In the genomic region with DNA sequence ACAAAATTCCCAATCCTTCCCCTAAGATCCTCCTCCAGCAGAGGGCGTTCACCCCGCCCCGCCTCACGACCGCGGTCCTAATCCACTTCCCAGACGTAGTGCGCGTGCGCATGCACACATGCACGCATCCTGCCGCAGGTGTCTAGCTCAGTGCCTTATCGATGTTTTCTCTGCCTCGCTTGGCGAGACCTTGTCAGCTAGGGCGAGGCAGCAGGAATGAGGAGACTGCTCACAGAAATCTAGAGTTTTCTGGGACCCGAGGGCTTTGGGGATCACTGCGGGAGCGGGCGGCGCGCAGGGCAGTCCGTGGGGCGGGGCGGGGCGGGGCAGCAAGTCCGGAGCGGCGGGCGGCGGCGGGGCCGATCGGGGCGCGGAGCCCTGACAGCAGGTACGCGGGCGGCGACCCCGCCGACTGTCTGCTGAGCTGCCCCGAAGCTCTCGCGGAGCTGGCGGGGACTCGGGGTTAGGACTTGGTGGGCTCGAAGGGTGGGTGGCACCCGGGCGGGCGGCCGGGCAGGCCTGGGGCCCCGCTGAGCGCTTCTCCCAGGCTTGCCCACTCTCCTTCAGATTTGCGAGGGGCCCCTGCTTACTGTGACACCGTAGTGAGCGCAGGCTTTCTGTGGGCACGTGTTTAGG, we compare ENCODE assay signal across 8 mouse cellular contexts. TPM values are rescaled to one million over a fixed set of nuclear protein-coding genes. Genes with fewer than 3 reads are reported as not detected.
DNase-seq lines count a peak whose midpoint lies in the region; ATAC-seq and TF ChIP-seq lines count a peak whose summit lies in the region.

A gene (plus strand): TSS at position 314 of the 636 bp plus-strand sequence.

- peaks cover 24% of the 10 kb centered on the region for H3K27me3 ChIP-seq in forebrain, embryonic 16.5 days (replicated peaks; ENCODE audit: control insufficient read depth, insufficient read depth, low read length)
- H3K27me3 ChIP-seq in lung, embryonic 14.5 days (ENCODE audit: insufficient read depth, low read length): peaks cover 25% of the 10 kb centered on the region
- peaks cover 9% of the 10 kb centered on the region; the same call in 1 of the 2 replicates for H3K27me3 ChIP-seq in thymus, adult 2 months (ENCODE audit: control insufficient read depth, insufficient read depth, low read length)

- intact Hi-C loops in heart, postnatal 36 days (cut with DNase I): no loop called here

- peak; percentile 70 for TF ChIP-seq POLR2A in olfactory bulb, adult 2 months (IDR thresholded peaks at IDR 0.05; ENCODE audit: insufficient read depth, low read depth, low read length)
- no peak; the same call in 1 of the 2 replicates for TF ChIP-seq POLR2A in thymus, adult 2 months (IDR thresholded peaks at IDR 0.05; ENCODE audit: control insufficient read depth, extremely low read depth, insufficient read depth, low read length, poor library complexity)

- peak; percentile 86 for ATAC-seq in forebrain, embryonic 16.5 days
- ATAC-seq in lung, embryonic 14.5 days (ENCODE audit: insufficient read depth): peak; percentile 84

- peak within 1 kb of the TSS; percentile 63; the same call in 1 of the 2 replicates for H3K27ac ChIP-seq in ES-E14 (ENCODE audit: insufficient read depth, low read depth, low read length, poor library complexity, severe bottlenecking)
- H3K27ac ChIP-seq in forebrain, embryonic 16.5 days (ENCODE audit: low read length): peak within 1 kb of the TSS; percentile 89
- H3K27ac ChIP-seq in layer of hippocampus, adult 2 months: peak within 1 kb of the TSS; percentile 96
- H3K27ac ChIP-seq in lung, embryonic 14.5 days (ENCODE audit: low read depth): peak within 1 kb of the TSS; percentile 72
- H3K27ac ChIP-seq in olfactory bulb, adult 2 months (ENCODE audit: insufficient read depth, low read depth, low read length): peak within 1 kb of the TSS; percentile 96
- no peak within 1 kb of the TSS for H3K27ac ChIP-seq in thymus, adult 2 months (ENCODE audit: control insufficient read depth, insufficient read depth, low read length)

- H3K9ac ChIP-seq in ES-E14 (ENCODE audit: insufficient read depth, low read depth, low read length, poor library complexity, severe bottlenecking): peak within 1 kb of the TSS; percentile 92
- peak within 1 kb of the TSS; percentile 89 for H3K9ac ChIP-seq in forebrain, embryonic 16.5 days (replicated peaks; ENCODE audit: low read depth, low read length)
- peak within 1 kb of the TSS; percentile 85 for H3K9ac ChIP-seq in lung, embryonic 14.5 days

- H3K9me3 ChIP-seq in ES-E14 (ENCODE audit: control insufficient read depth, insufficient read depth, low read depth, low read length): no peaks in the 10 kb centered on the region
- H3K9me3 ChIP-seq in forebrain, embryonic 16.5 days (ENCODE audit: control insufficient read depth, low read length): no peaks in the 10 kb centered on the region
- H3K9me3 ChIP-seq in lung, embryonic 14.5 days (ENCODE audit: low read depth, low read length): no peaks in the 10 kb centered on the region

- peak; percentile 89 for DNase-seq in ES-E14 (ENCODE audit: low read depth, low spot score)
- peak; percentile 94 for DNase-seq in cerebellum, adult 11-12 months
- DNase-seq in heart, postnatal 36 days: peak; percentile 94 to 98
- peak; percentile 93 to 94 for DNase-seq in layer of hippocampus, adult 2 months (ENCODE audit: low spot score in 2 of 2)
- peak; percentile 98 for DNase-seq in lung, embryonic 14.5 days
- peak; percentile 91 for DNase-seq in thymus, adult 2 months

- in situ Hi-C loops in ES-E14 (cut with MboI; ENCODE audit: low sequenced_read_pairs in 2 of 2, unreplicated experiment in 2 of 2): no loop called here

- H3K4me1 ChIP-seq in ES-E14 (ENCODE audit: control insufficient read depth in 2 of 2, insufficient read depth in 2 of 2, low read length in 2 of 2, poor library complexity in 1 of 2): no peaks in the 10 kb centered on the region
- peaks cover 25% of the 10 kb centered on the region for H3K4me1 ChIP-seq in forebrain, embryonic 16.5 days (replicated peaks; ENCODE audit: control insufficient read depth, insufficient read depth, low read length)
- H3K4me1 ChIP-seq in lung, embryonic 14.5 days (ENCODE audit: insufficient read depth): peaks cover 20% of the 10 kb centered on the region
- peaks cover 17% of the 10 kb centered on the region for H3K4me1 ChIP-seq in olfactory bulb, adult 2 months (ENCODE audit: control insufficient read depth, insufficient read depth, low read length)
- no peaks in the 10 kb centered on the region for H3K4me1 ChIP-seq in thymus, adult 2 months (replicated peaks; ENCODE audit: control insufficient read depth, insufficient read depth, low read length)

- no peaks in the 10 kb centered on the region for H3K36me3 ChIP-seq in ES-E14 (ENCODE audit: control insufficient read depth, insufficient read depth, low read length, poor library complexity, severe bottlenecking)
- H3K36me3 ChIP-seq in forebrain, embryonic 16.5 days (ENCODE audit: control insufficient read depth, insufficient read depth): no peaks in the 10 kb centered on the region
- no peaks in the 10 kb centered on the region for H3K36me3 ChIP-seq in lung, embryonic 14.5 days (ENCODE audit: insufficient read depth)
- H3K36me3 ChIP-seq in thymus, adult 2 months (ENCODE audit: control insufficient read depth, insufficient read depth, low read length): no peaks in the 10 kb centered on the region

- peak; percentile 88 for TF ChIP-seq CTCF in layer of hippocampus, adult 2 months (conservative IDR thresholded peaks at IDR 0.05)
- peak; percentile 91 for TF ChIP-seq CTCF in lung, embryonic 14.5 days (IDR thresholded peaks at IDR 0.05; ENCODE audit: low read depth)
- peak; percentile 46; the same call in 1 of the 2 replicates for TF ChIP-seq CTCF in olfactory bulb, adult 2 months (IDR thresholded peaks at IDR 0.05; ENCODE audit: insufficient read depth, low read depth, low read length)
- peak; percentile 92 for TF ChIP-seq CTCF in thymus, adult 2 months (IDR thresholded peaks at IDR 0.05; ENCODE audit: borderline replicate concordance, control insufficient read depth, extremely low read depth, insufficient read depth, low read length, poor library complexity)

- WGBS in forebrain, embryonic 16.5 days: under 1% methylated on average over 49 of the region's 58 CpGs
- 0% methylated on average over 58 of the region's 58 CpGs for WGBS in lung, embryonic 14.5 days
- WGBS in olfactory bulb, adult 2 months: under 1% methylated on average over 58 of the region's 58 CpGs
- WGBS in thymus, adult 2 months: under 1% methylated on average over 57 of the region's 58 CpGs

- peak within 1 kb of the TSS; percentile 58 to 90 for H3K4me3 ChIP-seq in ES-E14 (ENCODE audit: insufficient read depth in 1 of 2, low read depth in 1 of 2, low read length in 2 of 2, poor library complexity in 1 of 2, severe bottlenecking in 1 of 2)
- peak within 1 kb of the TSS; percentile 89 for H3K4me3 ChIP-seq in forebrain, embryonic 16.5 days (replicated peaks; ENCODE audit: low read length)
- peak within 1 kb of the TSS; percentile 92 for H3K4me3 ChIP-seq in layer of hippocampus, adult 2 months
- H3K4me3 ChIP-seq in lung, embryonic 14.5 days (ENCODE audit: low read depth, low read length): peak within 1 kb of the TSS; percentile 89
- H3K4me3 ChIP-seq in olfactory bulb, adult 2 months (ENCODE audit: insufficient read depth, low read depth, low read length): peak within 1 kb of the TSS; percentile 80
- peak within 1 kb of the TSS; percentile 69 for H3K4me3 ChIP-seq in thymus, adult 2 months (ENCODE audit: control insufficient read depth, insufficient read depth, low read length)

- H3K4me2 ChIP-seq in forebrain, embryonic 16.5 days (ENCODE audit: low read length): peak within 1 kb of the TSS; percentile 88
- H3K4me2 ChIP-seq in lung, embryonic 14.5 days: peak within 1 kb of the TSS; percentile 94

TF ChIP-seq in ES-E14, 5 proteins besides CTCF, POLR2A, EP300 and RAD21:
- TF ChIP-seq ZNF384 (IDR thresholded peaks at IDR 0.05; ENCODE audit: low read depth, low read length) (no peak), ZC3H11A (IDR thresholded peaks at IDR 0.05; ENCODE audit: borderline replicate concordance, low read depth, low read length) (no peak), MAFK (IDR thresholded peaks at IDR 0.05; ENCODE audit: insufficient read depth, low read depth, low read length) (no peak), HCFC1 (IDR thresholded peaks at IDR 0.05; ENCODE audit: borderline replicate concordance, insufficient read depth, low read length) (peak; percentile 73; the same call in 1 of the 2 replicates), CHD2 (IDR thresholded peaks at IDR 0.05; ENCODE audit: low read depth, low read length) (no peak)

RNA-seq across cellular contexts. Expression of the gene that starts here (rescaled TPM):
- 40.6 and 41.7 TPM in 2 replicates for total RNA-seq in ES-E14 (2012; rRNA removed)
- polyA plus RNA-seq in forebrain, embryonic 16.5 days (2015; fragmentation: Nextera tagmentation; extraction: Ambion mirVana): 150 and 158 TPM in 2 replicates
- total RNA-seq in heart, postnatal 36 days (2021): 100 to 1,000 TPM; 137 to 139 TPM
- 100 to 1,000 TPM; 400 to 422 TPM for total RNA-seq in layer of hippocampus, adult 2 months (2021)
- polyA plus RNA-seq in lung, embryonic 14.5 days (2014; fragmentation: Nextera tagmentation; extraction: Ambion mirVana): 91.6 and 94.1 TPM in 2 replicates
- 187 TPM in 1 of 2 replicates, not detected in the other for polyA plus RNA-seq in olfactory bulb, adult 2 months (2012; ENCODE audit: insufficient read depth, insufficient read length, low replicate concordance, missing spikeins)
- polyA plus RNA-seq in thymus, adult 2 months (2012; rRNA removed): 166 and 167 TPM in 2 replicates
